Mouse (Mus musculus): Measurements from ENCODE around the gene Atp2c2. TPM values are rescaled to one million over a fixed set of nuclear protein-coding genes. Genes with fewer than 3 reads are reported as not detected.

The Atp2c2 gene
- polyA plus RNA-seq, 1 experiment from 2014 or later = not detected

DNA sequence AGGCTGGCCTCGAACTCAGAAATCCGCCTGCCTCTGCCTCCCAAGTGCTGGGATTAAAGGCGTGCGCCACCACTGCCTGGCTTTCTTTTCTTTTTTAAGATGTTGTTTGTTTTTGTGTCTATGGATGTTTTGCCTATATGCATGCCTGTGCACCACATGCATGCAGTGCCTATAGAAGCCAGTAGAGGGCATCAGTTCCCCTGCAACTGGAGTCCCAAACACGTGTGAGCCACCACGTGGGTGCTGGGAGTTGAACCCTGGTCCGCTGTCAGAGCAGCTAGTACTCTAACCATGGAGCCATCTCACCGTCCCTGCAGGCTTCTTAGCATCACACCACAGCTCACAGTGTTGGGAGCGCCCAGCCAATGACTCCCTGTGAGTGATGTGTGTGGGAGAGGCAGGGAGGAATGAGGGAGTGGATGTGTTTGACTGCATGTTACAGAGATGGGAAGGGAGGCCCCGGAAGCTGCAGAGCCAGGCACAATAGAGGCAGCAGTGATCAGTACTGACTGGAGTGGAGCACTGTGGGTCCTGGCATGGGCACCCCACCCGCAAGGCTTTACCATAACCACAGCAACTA lies 25.7 kb upstream of the Atp2c2 start:
- Histone ChIP-seq H3K9ac (no peak overlapping the region), H3K9me3 (replicated peaks) (no peaks in the 10 kb centered on the region), H3K4me2 (no peak overlapping the region), H3K27me3 (no peaks in the 10 kb centered on the region), H3K36me3 (ENCODE audit: poor library complexity, severe bottlenecking) (no peaks in the 10 kb centered on the region), H3K4me3 (no peak overlapping the region), H3K4me1 (peaks cover 7% of the 10 kb centered on the region; the same call in 1 of the 2 replicates), H3K27ac (no peak overlapping the region)
- ATAC-seq = no peak
- 77% methylated on average over 11 of the region's 11 CpGs for WGBS

DNA sequence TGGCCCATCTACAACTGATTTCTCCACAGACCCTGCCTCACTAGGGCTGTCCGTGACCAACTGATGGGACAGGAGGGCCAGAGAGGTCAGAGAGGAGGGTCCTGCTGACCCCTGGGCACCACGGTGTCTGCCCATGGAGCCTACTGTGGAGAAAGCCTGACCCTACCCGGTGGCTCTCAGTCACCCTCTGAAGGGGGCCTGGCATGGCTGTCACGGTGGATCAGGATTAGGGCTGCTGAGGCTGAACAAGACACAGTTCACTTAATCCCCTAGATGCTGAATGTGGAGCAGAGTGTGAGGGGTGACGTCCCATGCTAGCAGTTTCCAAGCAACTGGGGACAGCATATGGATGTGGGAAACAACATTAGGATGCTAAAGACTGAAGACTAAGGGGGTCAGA lies 24.4 kb upstream of the Atp2c2 start:
- no peaks in the 10 kb centered on the region for H3K36me3 ChIP-seq (ENCODE audit: poor library complexity, severe bottlenecking)
- 0 out of 2 replicates have a peak, but pooled peaks cover 4% of the 10 kb centered on the region for H3K27me3 ChIP-seq
- H3K27ac ChIP-seq = no peak overlapping the region
- peaks cover 7% of the 10 kb centered on the region; the same call in 1 of the 2 replicates for H3K4me1 ChIP-seq
- 60% methylated on average over 5 of the region's 5 CpGs for WGBS
- H3K9ac ChIP-seq = no peak overlapping the region
- H3K9me3 ChIP-seq (replicated peaks) = no peaks in the 10 kb centered on the region
- H3K4me3 ChIP-seq = no peak overlapping the region
- no peak overlapping the region for H3K4me2 ChIP-seq
- ATAC-seq = no peak

DNA sequence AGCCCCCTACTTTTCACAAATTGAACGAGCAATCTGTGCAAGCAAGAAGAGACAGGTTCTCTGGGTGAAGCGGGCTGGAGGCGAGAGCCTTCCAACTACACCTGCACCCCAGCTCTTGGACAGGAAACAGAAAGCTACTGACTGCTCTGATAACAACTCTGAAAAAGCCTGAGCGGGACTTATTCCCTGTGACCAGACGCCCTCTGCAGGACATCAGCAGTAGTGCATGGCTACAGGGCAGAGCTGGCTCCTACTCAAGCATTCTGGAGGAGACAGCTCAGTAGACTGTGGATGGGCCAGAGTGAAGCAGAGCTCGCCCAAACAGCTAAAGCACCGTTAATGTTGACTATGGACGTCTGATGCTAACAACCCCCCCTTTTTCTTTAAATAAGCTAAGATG lies 23.4 kb upstream of the Atp2c2 start:
- Histone ChIP-seq H3K4me3 (no peak overlapping the region), H3K9me3 (replicated peaks) (no peaks in the 10 kb centered on the region), H3K27ac (no peak overlapping the region), H3K4me1 (peaks cover 7% of the 10 kb centered on the region; the same call in 1 of the 2 replicates), H3K27me3 (0 out of 2 replicates have a peak, but pooled peaks cover 4% of the 10 kb centered on the region), H3K4me2 (no peak overlapping the region), H3K9ac (no peak overlapping the region), H3K36me3 (ENCODE audit: poor library complexity, severe bottlenecking) (no peaks in the 10 kb centered on the region)
- 0 out of 2 replicates have a peak, but pooled peaks have one; percentile 8 for ATAC-seq
- WGBS = 22% methylated on average over 8 of the region's 8 CpGs

GRCm38 (mm10) chr8:119678138-119678843 lies 21.5 kb upstream of the Atp2c2 start:
- H3K4me2 ChIP-seq = peak overlapping the region; percentile 50
- H3K9me3 ChIP-seq (replicated peaks) = no peaks in the 10 kb centered on the region
- peaks cover 7% of the 10 kb centered on the region; the same call in 1 of the 2 replicates for H3K4me1 ChIP-seq
- H3K4me3 ChIP-seq = peak overlapping the region; percentile 17; the same call in 1 of the 2 replicates
- H3K9ac ChIP-seq = no peak overlapping the region
- ATAC-seq = 0 out of 2 replicates have a peak, but pooled peaks have one; percentile 43
- no peak overlapping the region for H3K27ac ChIP-seq
- no peaks in the 10 kb centered on the region for H3K36me3 ChIP-seq (ENCODE audit: poor library complexity, severe bottlenecking)
- 0 out of 2 replicates have a peak, but pooled peaks cover 4% of the 10 kb centered on the region for H3K27me3 ChIP-seq
- 6% methylated on average over 18 of the region's 18 CpGs for WGBS

DNA sequence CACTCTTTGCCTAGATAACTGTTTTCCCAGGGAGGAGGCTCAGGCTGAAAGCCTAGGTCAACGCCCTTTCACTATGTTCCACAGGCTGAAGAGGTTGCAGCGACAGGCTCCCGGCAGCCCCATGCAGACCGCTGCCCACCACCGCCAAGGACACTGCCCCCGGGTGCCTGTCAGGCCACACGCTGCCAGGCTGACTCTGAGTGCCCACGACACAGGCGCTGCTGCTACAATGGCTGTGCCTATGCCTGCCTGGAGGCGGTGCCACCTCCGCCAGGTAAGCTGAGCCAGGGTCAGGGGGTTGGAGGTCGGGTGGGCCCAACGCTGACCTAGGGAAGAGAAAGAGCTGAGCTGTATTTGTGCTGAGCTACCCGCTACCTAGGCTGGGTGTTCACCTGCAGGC lies 20.6 kb upstream of the Atp2c2 start:
- Histone ChIP-seq H3K36me3 (ENCODE audit: poor library complexity, severe bottlenecking) (no peaks in the 10 kb centered on the region), H3K9ac (no peak overlapping the region), H3K27ac (no peak overlapping the region), H3K4me1 (peaks cover 7% of the 10 kb centered on the region; the same call in 1 of the 2 replicates), H3K9me3 (replicated peaks) (no peaks in the 10 kb centered on the region), H3K27me3 (0 out of 2 replicates have a peak, but pooled peaks cover 4% of the 10 kb centered on the region), H3K4me3 (no peak overlapping the region), H3K4me2 (no peak overlapping the region)
- ATAC-seq = no peak
- WGBS = 63% methylated on average over 14 of the region's 14 CpGs

- WGBS = 83% methylated on average over 6 of the region's 6 CpGs
- H3K27me3 ChIP-seq = no peaks in the 10 kb centered on the region
- H3K9ac ChIP-seq = no peak overlapping the region
- ATAC-seq = no peak
- H3K36me3 ChIP-seq (ENCODE audit: poor library complexity, severe bottlenecking) = no peaks in the 10 kb centered on the region
- H3K9me3 ChIP-seq (replicated peaks) = no peaks in the 10 kb centered on the region
- H3K4me3 ChIP-seq = no peak overlapping the region
- H3K4me1 ChIP-seq = no peaks in the 10 kb centered on the region
- H3K27ac ChIP-seq = no peak overlapping the region
- no peak overlapping the region for H3K4me2 ChIP-seq
These were observed 9.2 kb upstream of the Atp2c2 start for GRCm38 (mm10) chr8:119690602-119691001.

GRCm38 (mm10) chr8:119691989-119692388 lies 7.8 kb upstream of the Atp2c2 start:
- no peak overlapping the region for H3K4me2 ChIP-seq
- no peaks in the 10 kb centered on the region for H3K4me1 ChIP-seq
- H3K4me3 ChIP-seq = no peak overlapping the region
- H3K27me3 ChIP-seq = no peaks in the 10 kb centered on the region
- H3K27ac ChIP-seq = no peak overlapping the region
- H3K36me3 ChIP-seq (ENCODE audit: poor library complexity, severe bottlenecking) = no peaks in the 10 kb centered on the region
- H3K9me3 ChIP-seq (replicated peaks) = no peaks in the 10 kb centered on the region
- WGBS = 73% methylated on average over 4 of the region's 4 CpGs
- ATAC-seq = no peak
- H3K9ac ChIP-seq = no peak overlapping the region

- Histone ChIP-seq H3K9me3 (replicated peaks) (no peaks in the 10 kb centered on the region), H3K4me1 (no peaks in the 10 kb centered on the region), H3K27me3 (peaks cover 24% of the 10 kb centered on the region), H3K4me3 (no peak overlapping the region), H3K36me3 (ENCODE audit: poor library complexity, severe bottlenecking) (no peaks in the 10 kb centered on the region), H3K4me2 (no peak overlapping the region), H3K9ac (no peak overlapping the region), H3K27ac (no peak overlapping the region)
- ATAC-seq = no peak
- 87% methylated on average over 7 of the region's 7 CpGs for WGBS
These were observed 5.1 kb upstream of the Atp2c2 start for GRCm38 (mm10) chr8:119694696-119695095.

DNA sequence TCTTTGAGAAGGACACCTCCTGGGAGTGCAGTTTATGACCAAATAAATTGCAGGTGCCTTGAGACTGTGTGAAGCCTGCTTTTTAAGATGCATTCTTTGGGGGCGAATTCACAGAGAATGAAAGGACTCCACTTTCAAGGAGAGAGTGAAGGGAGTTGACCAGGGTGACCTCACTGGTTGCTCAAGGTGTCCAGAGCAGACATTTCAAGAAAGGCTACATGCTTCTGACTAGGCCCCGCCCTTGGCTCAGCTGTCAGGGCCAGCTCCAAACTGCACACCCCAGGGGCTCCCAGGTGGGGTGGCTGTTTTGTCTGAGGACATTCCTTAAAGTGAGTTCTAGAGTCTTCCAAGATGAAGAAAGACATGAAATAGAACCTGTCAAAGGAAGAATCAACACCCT lies 2.6 kb upstream of the Atp2c2 start:
- Histone ChIP-seq H3K4me1 (no peaks in the 10 kb centered on the region), H3K27me3 (peaks cover 49% of the 10 kb centered on the region)
- WGBS = 84% methylated on average over 2 of the region's 2 CpGs

DNA sequence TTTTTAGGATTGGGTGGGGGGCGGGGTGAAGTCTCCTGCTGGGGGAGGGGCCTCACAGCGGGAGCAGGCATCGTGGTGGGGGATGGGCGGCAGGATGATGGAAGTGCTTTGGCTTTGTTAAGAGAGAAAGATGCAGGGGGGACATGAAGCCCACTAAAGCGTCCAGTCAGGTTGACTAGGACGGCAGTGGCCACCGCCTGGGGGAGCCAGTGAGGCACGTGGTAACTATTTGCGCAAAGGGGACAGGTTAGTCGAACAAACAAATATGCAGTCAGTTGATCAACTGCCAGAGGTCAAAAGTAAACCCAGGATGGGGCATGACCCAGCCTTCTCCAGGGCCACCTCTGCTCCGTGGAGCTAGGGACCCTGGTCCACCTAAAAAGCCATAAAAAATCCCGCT lies 849 bp upstream of the Atp2c2 start:
- Histone ChIP-seq H3K4me1 (no peaks in the 10 kb centered on the region), H3K27me3 (peaks cover 55% of the 10 kb centered on the region), H3K4me3 (no peak overlapping the region), H3K4me2 (no peak overlapping the region), H3K9me3 (replicated peaks) (no peaks in the 10 kb centered on the region), H3K36me3 (ENCODE audit: poor library complexity, severe bottlenecking) (no peaks in the 10 kb centered on the region), H3K27ac (no peak overlapping the region), H3K9ac (no peak overlapping the region)
- 3% methylated on average over 12 of the region's 12 CpGs for WGBS
- ATAC-seq = no peak

More for the DNA sequence above, 2.6 kb upstream of the Atp2c2 start:
- ATAC-seq = no peak
- Histone ChIP-seq H3K27ac (no peak overlapping the region), H3K4me2 (no peak overlapping the region), H3K36me3 (ENCODE audit: poor library complexity, severe bottlenecking) (no peaks in the 10 kb centered on the region), H3K4me3 (no peak overlapping the region), H3K9me3 (replicated peaks) (no peaks in the 10 kb centered on the region), H3K9ac (no peak overlapping the region)

DNA sequence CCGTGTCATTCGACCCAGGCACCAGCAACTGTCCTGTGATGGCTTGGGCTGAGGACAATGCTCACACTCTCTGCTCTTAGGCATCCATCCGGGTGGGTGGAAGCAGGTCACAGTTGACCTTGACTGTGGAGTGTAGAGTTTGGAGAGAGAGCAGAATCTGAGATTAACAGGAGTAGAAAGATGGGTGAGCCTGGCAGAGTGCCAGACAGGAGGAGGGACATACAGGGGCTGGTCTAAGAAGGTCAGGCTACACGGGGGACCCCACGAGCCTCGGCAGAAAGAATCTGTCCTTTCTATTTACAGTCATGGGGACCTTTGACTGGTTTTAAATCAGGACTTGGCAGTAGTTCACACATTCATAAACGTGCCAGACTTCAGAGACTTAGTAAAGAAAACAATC lies 3.2 kb downstream of the Atp2c2 start:
- Histone ChIP-seq H3K4me2 (no peak overlapping the region), H3K9me3 (replicated peaks) (no peaks in the 10 kb centered on the region), H3K27me3 (peaks cover 49% of the 10 kb centered on the region), H3K4me1 (no peaks in the 10 kb centered on the region), H3K4me3 (no peak overlapping the region), H3K27ac (no peak overlapping the region), H3K9ac (no peak overlapping the region), H3K36me3 (ENCODE audit: poor library complexity, severe bottlenecking) (no peaks in the 10 kb centered on the region)
- no peak for ATAC-seq
- WGBS = 72% methylated on average over 7 of the region's 7 CpGs

GRCm38 (mm10) chr8:119707146-119707545 lies 7.3 kb downstream of the Atp2c2 start:
- H3K27me3 ChIP-seq = peaks cover 7% of the 10 kb centered on the region
- no peak for ATAC-seq
- 90% methylated on average over 9 of the region's 9 CpGs for WGBS
- H3K9me3 ChIP-seq (replicated peaks) = no peaks in the 10 kb centered on the region
- no peak overlapping the region for H3K4me2 ChIP-seq
- no peaks in the 10 kb centered on the region for H3K36me3 ChIP-seq (ENCODE audit: poor library complexity, severe bottlenecking)
- no peak overlapping the region for H3K4me3 ChIP-seq
- H3K9ac ChIP-seq = no peak overlapping the region
- 0 out of 2 replicates have a peak, but pooled peaks cover 2% of the 10 kb centered on the region for H3K4me1 ChIP-seq
- H3K27ac ChIP-seq = no peak overlapping the region
